Mouse (Mus musculus): Measurements from ENCODE around the gene Ccnt1. TPM values are rescaled to one million over a fixed set of nuclear protein-coding genes. Genes with fewer than 3 reads are reported as not detected.

Gene Ccnt1
- polyA plus RNA-seq, 1 experiment from 2014 or later: 56.3 TPM

GRCm38 (mm10) chr15:98569216-98569615, 1.5 kb downstream of the Ccnt1 start:
- H3K4me2 ChIP-seq: peak overlapping the region; percentile 71
- H3K9me3 ChIP-seq: no peaks in the 10 kb centered on the region
- no peak for ATAC-seq (ENCODE audit: borderline replicate concordance, extremely low read depth, low FRiP score, low TSS enrichment)
- H3K4me1 ChIP-seq: peaks cover 26% of the 10 kb centered on the region
- H3K36me3 ChIP-seq: peaks cover 7% of the 10 kb centered on the region; the same call in 1 of the 2 replicates
- peak overlapping the region; percentile 88 for H3K9ac ChIP-seq
- 54% methylated on average over 7 of the region's 7 CpGs for WGBS
- H3K27ac ChIP-seq: no peak overlapping the region
- peak overlapping the region; percentile 80 for H3K4me3 ChIP-seq
- H3K27me3 ChIP-seq: no peaks in the 10 kb centered on the region

- H3K9me3 ChIP-seq: no peaks in the 10 kb centered on the region
- peaks cover 10% of the 10 kb centered on the region for H3K36me3 ChIP-seq
- no peak for ATAC-seq (ENCODE audit: borderline replicate concordance, extremely low read depth, low FRiP score, low TSS enrichment)
- peak overlapping the region; percentile 71 for H3K4me2 ChIP-seq
- peak overlapping the region; percentile 88 for H3K9ac ChIP-seq
- peak overlapping the region; percentile 95 for H3K27ac ChIP-seq
- peak overlapping the region; percentile 80 for H3K4me3 ChIP-seq
- no peaks in the 10 kb centered on the region for H3K27me3 ChIP-seq
- peaks cover 26% of the 10 kb centered on the region for H3K4me1 ChIP-seq
- 6% methylated on average over 22 of the region's 22 CpGs for WGBS
Observed at GRCm38 (mm10) chr15:98568256-98569033, 2.3 kb downstream of the Ccnt1 start.

GRCm38 (mm10) chr15:98567278-98568134, 3.2 kb downstream of the Ccnt1 start:
- Histone ChIP-seq H3K27ac (peak overlapping the region; percentile 95), H3K27me3 (no peaks in the 10 kb centered on the region), H3K9ac (peak overlapping the region; percentile 88), H3K4me3 (peak overlapping the region; percentile 80), H3K36me3 (peaks cover 18% of the 10 kb centered on the region), H3K4me1 (peaks cover 26% of the 10 kb centered on the region), H3K9me3 (no peaks in the 10 kb centered on the region), H3K4me2 (peak overlapping the region; percentile 71)
- ATAC-seq (ENCODE audit: borderline replicate concordance, extremely low read depth, low FRiP score, low TSS enrichment): peak; percentile 96
- WGBS: under 1% methylated on average over 88 of the region's 88 CpGs

- ATAC-seq (ENCODE audit: borderline replicate concordance, extremely low read depth, low FRiP score, low TSS enrichment): no peak
- peak overlapping the region; percentile 80 for H3K4me3 ChIP-seq
- no peaks in the 10 kb centered on the region for H3K27me3 ChIP-seq
- peak overlapping the region; percentile 70 for H3K9ac ChIP-seq
- WGBS: under 1% methylated on average over 15 of the region's 15 CpGs
- H3K4me1 ChIP-seq: peaks cover 26% of the 10 kb centered on the region
- peaks cover 18% of the 10 kb centered on the region for H3K36me3 ChIP-seq
- peak overlapping the region; percentile 91 for H3K27ac ChIP-seq
- peak overlapping the region; percentile 64 for H3K4me2 ChIP-seq
- no peaks in the 10 kb centered on the region for H3K9me3 ChIP-seq
Observed at GRCm38 (mm10) chr15:98566973-98567277, 3.8 kb downstream of the Ccnt1 start.

GRCm38 (mm10) chr15:98557186-98557585, 13.5 kb downstream of the Ccnt1 start:
- Histone ChIP-seq H3K36me3 (peaks cover 69% of the 10 kb centered on the region), H3K27me3 (no peaks in the 10 kb centered on the region), H3K9ac (no peak overlapping the region), H3K27ac (no peak overlapping the region), H3K4me1 (no peaks in the 10 kb centered on the region), H3K4me2 (no peak overlapping the region), H3K4me3 (no peak overlapping the region), H3K9me3 (no peaks in the 10 kb centered on the region)
- 83% methylated on average over 5 of the region's 5 CpGs for WGBS
- ATAC-seq (ENCODE audit: borderline replicate concordance, extremely low read depth, low FRiP score, low TSS enrichment): no peak

GRCm38 (mm10) chr15:98555881-98556280, 14.8 kb downstream of the Ccnt1 start:
- H3K4me3 ChIP-seq: no peak overlapping the region
- ATAC-seq (ENCODE audit: borderline replicate concordance, extremely low read depth, low FRiP score, low TSS enrichment): no peak
- H3K27me3 ChIP-seq: no peaks in the 10 kb centered on the region
- H3K9me3 ChIP-seq: no peaks in the 10 kb centered on the region
- peaks cover 77% of the 10 kb centered on the region for H3K36me3 ChIP-seq
- no peak overlapping the region for H3K9ac ChIP-seq
- H3K4me2 ChIP-seq: no peak overlapping the region
- H3K27ac ChIP-seq: no peak overlapping the region
- H3K4me1 ChIP-seq: no peaks in the 10 kb centered on the region
- 88% methylated on average over 4 of the region's 4 CpGs for WGBS

GRCm38 (mm10) chr15:98552758-98553157, 18.0 kb downstream of the Ccnt1 start:
- no peak overlapping the region for H3K4me3 ChIP-seq
- H3K27me3 ChIP-seq: no peaks in the 10 kb centered on the region
- H3K4me1 ChIP-seq: no peaks in the 10 kb centered on the region
- no peak overlapping the region for H3K4me2 ChIP-seq
- no peak for ATAC-seq (ENCODE audit: borderline replicate concordance, extremely low read depth, low FRiP score, low TSS enrichment)
- no peak overlapping the region for H3K9ac ChIP-seq
- H3K9me3 ChIP-seq: no peaks in the 10 kb centered on the region
- H3K36me3 ChIP-seq: peaks cover 73% of the 10 kb centered on the region
- no peak overlapping the region for H3K27ac ChIP-seq
- WGBS: 94% methylated on average over 2 of the region's 2 CpGs

GRCm38 (mm10) chr15:98546843-98547242, 23.9 kb downstream of the Ccnt1 start:
- Histone ChIP-seq H3K27me3 (no peaks in the 10 kb centered on the region), H3K27ac (no peak overlapping the region), H3K4me3 (no peak overlapping the region), H3K4me2 (no peak overlapping the region), H3K9ac (no peak overlapping the region), H3K9me3 (no peaks in the 10 kb centered on the region), H3K36me3 (peaks cover 85% of the 10 kb centered on the region), H3K4me1 (no peaks in the 10 kb centered on the region)
- ATAC-seq (ENCODE audit: borderline replicate concordance, extremely low read depth, low FRiP score, low TSS enrichment): no peak
- WGBS: 91% methylated on average over 5 of the region's 5 CpGs

- no peaks in the 10 kb centered on the region for H3K27me3 ChIP-seq
- no peak for ATAC-seq (ENCODE audit: borderline replicate concordance, extremely low read depth, low FRiP score, low TSS enrichment)
- H3K36me3 ChIP-seq: peaks cover 83% of the 10 kb centered on the region
- H3K9me3 ChIP-seq: no peaks in the 10 kb centered on the region
- no peak overlapping the region for H3K9ac ChIP-seq
- no peak overlapping the region for H3K4me2 ChIP-seq
- no peak overlapping the region for H3K27ac ChIP-seq
- WGBS: 91% methylated on average over 3 of the region's 3 CpGs
- no peaks in the 10 kb centered on the region for H3K4me1 ChIP-seq
- no peak overlapping the region for H3K4me3 ChIP-seq
Observed at GRCm38 (mm10) chr15:98545151-98545550, 25.6 kb downstream of the Ccnt1 start.

GRCm38 (mm10) chr15:98543341-98543740, 27.4 kb downstream of the Ccnt1 start:
- WGBS: 84% methylated on average over 4 of the region's 4 CpGs
- Histone ChIP-seq H3K36me3 (peaks cover 77% of the 10 kb centered on the region), H3K9me3 (no peaks in the 10 kb centered on the region), H3K4me2 (no peak overlapping the region), H3K4me3 (no peak overlapping the region), H3K27ac (no peak overlapping the region), H3K9ac (no peak overlapping the region), H3K4me1 (no peaks in the 10 kb centered on the region), H3K27me3 (no peaks in the 10 kb centered on the region)
- ATAC-seq (ENCODE audit: borderline replicate concordance, extremely low read depth, low FRiP score, low TSS enrichment): no peak

GRCm38 (mm10) chr15:98541064-98541463, 29.7 kb downstream of the Ccnt1 start:
- ATAC-seq (ENCODE audit: borderline replicate concordance, extremely low read depth, low FRiP score, low TSS enrichment): no peak
- 77% methylated on average over 6 of the region's 6 CpGs for WGBS
- Histone ChIP-seq H3K27me3 (no peaks in the 10 kb centered on the region), H3K27ac (no peak overlapping the region), H3K4me2 (no peak overlapping the region), H3K9ac (no peak overlapping the region), H3K4me1 (no peaks in the 10 kb centered on the region), H3K36me3 (peaks cover 57% of the 10 kb centered on the region), H3K4me3 (no peak overlapping the region), H3K9me3 (no peaks in the 10 kb centered on the region)

GRCm38 (mm10) chr15:98537923-98538322, 32.8 kb downstream of the Ccnt1 start:
- H3K4me2 ChIP-seq: no peak overlapping the region
- H3K4me1 ChIP-seq: no peaks in the 10 kb centered on the region
- 73% methylated on average over 4 of the region's 4 CpGs for WGBS
- ATAC-seq (ENCODE audit: borderline replicate concordance, extremely low read depth, low FRiP score, low TSS enrichment): no peak
- H3K27ac ChIP-seq: no peak overlapping the region
- no peak overlapping the region for H3K9ac ChIP-seq
- H3K36me3 ChIP-seq: peaks cover 26% of the 10 kb centered on the region
- no peak overlapping the region for H3K4me3 ChIP-seq
- H3K27me3 ChIP-seq: no peaks in the 10 kb centered on the region
- H3K9me3 ChIP-seq: no peaks in the 10 kb centered on the region
